Mouse (Mus musculus) kidney, adult 2 months (tissue): ENCODE results near the gene Fxyd7. TPM values are rescaled to one million over a fixed set of nuclear protein-coding genes. Genes with fewer than 3 reads are reported as not detected.

Experiments
- DNase-seq: peaks from one replicate; pipeline ENCODE4 v3.0.0; 2021
- H3K27ac ChIP-seq: fragments of 200-500 bp; 2 replicates; pipeline ENCODE4 v1.5.1; 2012; ENCODE audit warnings: low read depth, low read length, control low read depth, inconsistent platforms; ENCODE audit not compliant: insufficient read depth
- H3K27me3 ChIP-seq: fragments of 200-500 bp; replicated peaks from 2 replicates; pipeline ENCODE4 v1.6.1; 2012; ENCODE audit warnings: mild to moderate bottlenecking, moderate library complexity, low read length, inconsistent platforms; ENCODE audit not compliant: control insufficient read depth, insufficient read depth
- H3K36me3 ChIP-seq: fragments of 200-500 bp; 2 replicates; pipeline ENCODE4 v1.6.1; 2012; ENCODE audit warnings: mild to moderate bottlenecking, moderate library complexity, low read length, inconsistent platforms; ENCODE audit not compliant: control insufficient read depth, insufficient read depth
- H3K4me1 ChIP-seq: fragments of 200-500 bp; 2 replicates; pipeline ENCODE4 v1.6.1; 2011; ENCODE audit warnings: low read length; ENCODE audit not compliant: control insufficient read depth, insufficient read depth
- H3K4me3 ChIP-seq: fragments of 200-500 bp; 2 replicates; pipeline ENCODE4 v1.5.1; 2011; ENCODE audit warnings: mild to moderate bottlenecking, low read depth, low read length, control low read depth; ENCODE audit not compliant: insufficient read depth
- CTCF ChIP-seq: fragments of 200-500 bp; conservative IDR thresholded peaks from 2 replicates; pipeline ENCODE4 v1.5.1; 2011; ENCODE audit warnings: low read depth, mild to moderate bottlenecking, control low read depth, low read length, moderate library complexity, mixed read lengths; ENCODE audit not compliant: insufficient read depth, insufficient read length
- POLR2A ChIP-seq: fragments of 200-500 bp; IDR thresholded peaks from one replicate; pipeline ENCODE4 v1.6.1; 2011; ENCODE audit warnings: low read depth, low read length, control low read depth
- whole genome bisulfite sequencing: fragments of 180-500 bp; shearing (Covaris S2); methylation state at CpG from one replicate; pipeline ENCODE4 v1.1.7; 2018; 5-methylcytosine and 5-hydroxymethylcytosine counted together
- polyA plus RNA-seq: library from polyadenylated mRNA; depleted of rRNA; stranded (reverse); fragments of >200 nt; gene quantifications from 2 replicates; pipeline ENCODE4 v1.2.3, GENCODE M21; 2012

The Fxyd7 gene
- polyA plus RNA-seq, 1 experiment = 2.2 TPM

- H3K4me1 ChIP-seq = no peaks in the 10 kb centered on the region
- H3K36me3 ChIP-seq = no peaks in the 10 kb centered on the region; the same call in 1 of the 2 replicates
- H3K4me3 ChIP-seq = no peak overlapping the region
- TF ChIP-seq POLR2A = no peak
- peak; percentile 35; the same call in 1 of the 2 replicates for TF ChIP-seq CTCF
- DNase-seq = no peak
- 43% methylated on average over 12 of the region's 12 CpGs for WGBS
- H3K27ac ChIP-seq = no peak overlapping the region
- H3K27me3 ChIP-seq = no peaks in the 10 kb centered on the region
Measured at GRCm38 (mm10) chr7:31094774-31095501, 43.7 kb upstream of the Fxyd7 start.

DNA sequence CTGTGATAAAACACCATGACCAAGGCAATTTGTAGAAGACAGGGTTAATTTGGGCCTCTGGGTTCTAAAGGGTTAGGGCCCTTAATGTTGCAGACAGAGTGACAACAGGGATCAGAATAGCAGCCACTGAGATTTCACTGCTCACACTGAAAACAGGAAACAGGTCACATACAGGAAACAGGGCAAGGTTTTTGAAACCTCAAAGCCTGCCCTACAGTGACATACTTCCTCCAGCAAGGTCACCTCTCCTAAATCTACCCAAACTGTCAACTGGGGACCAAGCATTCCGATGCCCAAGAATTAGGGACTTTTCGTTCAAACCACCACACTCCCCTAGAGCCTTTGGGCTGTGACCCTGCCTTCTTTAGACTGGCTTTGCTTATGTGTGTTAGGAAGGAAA lies 38.5 kb upstream of the Fxyd7 start:
- no peak for TF ChIP-seq POLR2A
- TF ChIP-seq CTCF = no peak
- no peaks in the 10 kb centered on the region for H3K36me3 ChIP-seq
- H3K4me1 ChIP-seq = no peaks in the 10 kb centered on the region
- no peaks in the 10 kb centered on the region for H3K27me3 ChIP-seq
- no peak overlapping the region for H3K27ac ChIP-seq
- DNase-seq = no peak
- no peak overlapping the region for H3K4me3 ChIP-seq
- 59% methylated on average over 2 of the region's 2 CpGs for WGBS

GRCm38 (mm10) chr7:31088206-31088605 lies 36.9 kb upstream of the Fxyd7 start:
- no peaks in the 10 kb centered on the region for H3K27me3 ChIP-seq
- WGBS = 71% methylated on average over 3 of the region's 3 CpGs
- no peak for TF ChIP-seq CTCF
- no peak for TF ChIP-seq POLR2A
- no peak overlapping the region for H3K27ac ChIP-seq
- DNase-seq = no peak
- no peaks in the 10 kb centered on the region for H3K36me3 ChIP-seq
- H3K4me3 ChIP-seq = no peak overlapping the region
- H3K4me1 ChIP-seq = no peaks in the 10 kb centered on the region

GRCm38 (mm10) chr7:31087262-31087661 lies 36.0 kb upstream of the Fxyd7 start:
- TF ChIP-seq CTCF (no peak), POLR2A (no peak)
- no peak overlapping the region for H3K27ac ChIP-seq

GRCm38 (mm10) chr7:31086175-31086755 lies 35.0 kb upstream of the Fxyd7 start:
- WGBS = 82% methylated on average over 9 of the region's 9 CpGs
- Histone ChIP-seq H3K36me3 (no peaks in the 10 kb centered on the region), H3K27ac (no peak overlapping the region), H3K27me3 (no peaks in the 10 kb centered on the region), H3K4me3 (no peak overlapping the region), H3K4me1 (no peaks in the 10 kb centered on the region)
- DNase-seq = no peak
- no peak for TF ChIP-seq CTCF
- TF ChIP-seq POLR2A = no peak

More at GRCm38 (mm10) chr7:31087262-31087661, 36.0 kb upstream of the Fxyd7 start:
- Histone ChIP-seq H3K36me3 (no peaks in the 10 kb centered on the region), H3K27me3 (no peaks in the 10 kb centered on the region), H3K4me3 (no peak overlapping the region), H3K4me1 (no peaks in the 10 kb centered on the region)
- no peak for DNase-seq
- WGBS = 45% methylated on average over 2 of the region's 2 CpGs

- H3K4me1 ChIP-seq = no peaks in the 10 kb centered on the region
- 39% methylated on average over 3 of the region's 3 CpGs for WGBS
- peak; percentile 49 for DNase-seq
Measured at GRCm38 (mm10) chr7:31085171-31085570, 33.9 kb upstream of the Fxyd7 start.

GRCm38 (mm10) chr7:31084140-31084539 lies 32.9 kb upstream of the Fxyd7 start:
- H3K36me3 ChIP-seq = no peaks in the 10 kb centered on the region
- H3K4me1 ChIP-seq = no peaks in the 10 kb centered on the region
- no peak for DNase-seq
- H3K27ac ChIP-seq = no peak overlapping the region
- 66% methylated on average over 9 of the region's 9 CpGs for WGBS
- no peaks in the 10 kb centered on the region for H3K27me3 ChIP-seq
- H3K4me3 ChIP-seq = no peak overlapping the region
- TF ChIP-seq POLR2A = no peak
- TF ChIP-seq CTCF = no peak

More at GRCm38 (mm10) chr7:31085171-31085570, 33.9 kb upstream of the Fxyd7 start:
- Histone ChIP-seq H3K36me3 (no peaks in the 10 kb centered on the region), H3K27me3 (no peaks in the 10 kb centered on the region), H3K4me3 (no peak overlapping the region), H3K27ac (no peak overlapping the region)
- TF ChIP-seq POLR2A (no peak), CTCF (no peak)
